Mouse (Mus musculus): ENCODE data around the gene Pum1. TPM values are rescaled to one million over a fixed set of nuclear protein-coding genes. Genes with fewer than 3 reads are reported as not detected.

Pum1 gene
- polyA plus RNA-seq, 1 experiment from 2014 or later = 91.6 TPM

DNA sequence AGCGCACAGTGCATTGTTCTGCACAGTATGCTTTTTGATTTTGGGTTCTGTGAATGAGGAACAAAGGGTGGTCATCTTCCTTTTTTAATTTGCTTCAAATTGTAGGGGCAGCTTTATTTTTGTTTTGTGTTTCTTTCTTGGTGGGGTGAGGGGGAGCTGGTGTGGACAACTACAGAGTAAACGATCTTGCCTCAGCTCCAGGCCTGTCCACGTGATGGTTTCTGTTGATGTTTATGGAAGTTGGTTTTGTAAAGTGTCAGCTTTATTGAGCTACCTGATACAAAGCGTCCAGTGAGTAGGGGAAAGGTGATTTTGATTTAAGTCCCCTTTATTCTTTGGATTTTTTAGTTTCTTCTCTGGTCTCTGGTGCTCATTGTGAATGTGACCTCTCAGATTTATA lies 72.8 kb downstream of the Pum1 start:
- no peak overlapping the region for H3K9ac ChIP-seq (ENCODE audit: low read length)
- no peaks in the 10 kb centered on the region for H3K27me3 ChIP-seq (replicated peaks; ENCODE audit: control insufficient read depth, insufficient read depth, low read length)
- DNase-seq (ENCODE audit: low spot score) (no peak), ATAC-seq (no peak)
- H3K4me2 ChIP-seq (ENCODE audit: low read length) = no peak overlapping the region
- peaks cover 18% of the 10 kb centered on the region for H3K36me3 ChIP-seq (ENCODE audit: control insufficient read depth, insufficient read depth, low read length)
- H3K27ac ChIP-seq (ENCODE audit: low read depth, low read length) = no peak overlapping the region
- WGBS = 77% methylated on average over 4 of the region's 4 CpGs
- 0 out of 2 replicates have a peak, but pooled peaks cover 3% of the 10 kb centered on the region for H3K4me1 ChIP-seq (ENCODE audit: control insufficient read depth, insufficient read depth, low read length)
- no peaks in the 10 kb centered on the region for H3K9me3 ChIP-seq (replicated peaks; ENCODE audit: control insufficient read depth, low read length)
- H3K4me3 ChIP-seq (ENCODE audit: low read depth, low read length) = no peak overlapping the region

DNA sequence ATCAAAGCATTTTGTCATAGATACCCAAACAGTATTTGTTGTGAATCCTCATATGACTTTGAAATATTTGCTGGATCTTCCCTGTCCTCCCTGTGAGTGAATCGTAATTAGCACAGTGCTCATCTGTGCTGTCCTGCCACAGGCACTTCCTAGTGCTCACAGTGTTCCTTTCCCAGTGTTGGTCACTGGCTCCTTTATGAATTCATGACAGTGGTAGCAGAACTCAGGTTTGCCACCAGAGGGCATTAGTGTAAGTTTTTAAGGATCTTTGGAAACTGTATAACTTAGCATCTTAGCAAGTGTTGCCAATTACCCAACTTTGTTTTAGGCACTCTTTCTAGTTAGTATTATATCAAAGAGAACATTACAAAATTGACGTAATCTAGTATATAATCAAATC lies 75.4 kb downstream of the Pum1 start:
- Histone ChIP-seq H3K36me3 (ENCODE audit: control insufficient read depth, insufficient read depth, low read length) (peaks cover 26% of the 10 kb centered on the region), H3K4me3 (ENCODE audit: low read depth, low read length) (no peak overlapping the region), H3K4me1 (ENCODE audit: control insufficient read depth, insufficient read depth, low read length) (0 out of 2 replicates have a peak, but pooled peaks cover 3% of the 10 kb centered on the region), H3K27ac (ENCODE audit: low read depth, low read length) (no peak overlapping the region), H3K4me2 (ENCODE audit: low read length) (no peak overlapping the region), H3K9ac (ENCODE audit: low read length) (no peak overlapping the region), H3K9me3 (replicated peaks; ENCODE audit: control insufficient read depth, low read length) (no peaks in the 10 kb centered on the region), H3K27me3 (replicated peaks; ENCODE audit: control insufficient read depth, insufficient read depth, low read length) (no peaks in the 10 kb centered on the region)
- whole genome bisulfite sequencing = 70% methylated on average over 2 of the region's 2 CpGs
- DNase-seq (ENCODE audit: low spot score) (peak; percentile 82), ATAC-seq (peak; percentile 55; the same call in 1 of the 2 replicates)

DNA sequence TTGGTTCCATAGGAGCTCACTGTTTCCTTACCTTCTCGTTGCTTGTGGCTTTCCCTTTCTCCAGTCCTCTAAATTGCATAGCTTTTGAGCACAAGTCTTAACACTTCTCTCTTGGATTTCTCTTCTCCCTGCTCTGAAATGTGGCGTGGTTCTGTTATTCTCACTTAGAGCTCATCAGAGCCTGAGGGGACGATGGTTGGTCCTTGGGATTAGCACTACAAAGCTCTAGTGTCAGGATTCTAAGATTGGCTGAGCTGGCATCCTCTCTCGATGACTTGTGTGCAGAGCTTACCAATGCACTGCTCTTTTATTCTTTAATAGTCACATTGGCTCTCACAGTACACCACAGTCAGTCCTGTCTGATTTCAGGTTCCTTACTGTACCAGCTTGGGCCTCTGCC lies 80.9 kb downstream of the Pum1 start:
- 87% methylated on average over 4 of the region's 4 CpGs for WGBS
- no peak for ATAC-seq
- H3K27ac ChIP-seq (ENCODE audit: low read depth, low read length) = no peak overlapping the region

DNA sequence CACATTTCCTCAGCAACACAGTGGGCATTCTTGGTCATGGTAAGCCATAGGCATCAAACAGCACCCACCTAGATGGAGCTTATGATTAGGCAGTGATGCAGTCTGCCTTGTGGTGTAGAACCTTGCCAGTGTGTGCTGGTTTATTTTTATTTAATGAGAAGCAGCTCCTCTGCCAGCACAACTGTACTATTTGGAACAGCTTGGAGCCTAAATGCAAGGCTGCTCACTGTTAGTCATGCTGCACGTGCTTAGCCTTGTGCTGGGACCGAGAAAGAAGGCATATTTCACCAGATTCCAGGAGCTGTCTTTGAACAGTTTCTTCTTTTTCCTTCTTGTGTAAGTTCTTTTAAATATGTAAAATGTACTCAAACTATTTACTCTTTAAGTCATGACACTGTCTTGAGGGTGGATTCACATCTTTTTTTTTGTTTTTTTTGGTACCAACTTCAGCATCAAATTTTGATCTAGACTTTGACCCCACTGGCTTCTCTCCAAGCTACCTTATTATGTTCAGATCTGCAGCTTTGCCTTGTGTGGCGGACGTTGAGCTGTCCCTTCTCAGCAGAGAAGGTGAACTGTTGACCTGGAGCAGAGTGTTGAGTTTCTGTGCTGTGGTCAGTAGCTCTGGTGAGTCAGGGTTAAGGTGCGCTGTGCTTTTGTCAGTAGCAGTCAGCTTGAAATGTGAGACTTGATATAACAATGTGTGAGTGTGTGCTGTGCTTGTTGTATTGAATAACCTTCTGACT lies 82.6 kb downstream of the Pum1 start:
- Histone ChIP-seq H3K4me2 (ENCODE audit: low read length) (no peak overlapping the region), H3K4me1 (ENCODE audit: control insufficient read depth, insufficient read depth, low read length) (no peaks in the 10 kb centered on the region), H3K36me3 (ENCODE audit: control insufficient read depth, insufficient read depth, low read length) (peaks cover 93% of the 10 kb centered on the region), H3K9ac (ENCODE audit: low read length) (no peak overlapping the region), H3K4me3 (ENCODE audit: low read depth, low read length) (no peak overlapping the region), H3K27ac (ENCODE audit: low read depth, low read length) (no peak overlapping the region), H3K27me3 (replicated peaks; ENCODE audit: control insufficient read depth, insufficient read depth, low read length) (no peaks in the 10 kb centered on the region), H3K9me3 (replicated peaks; ENCODE audit: control insufficient read depth, low read length) (no peaks in the 10 kb centered on the region)
- peak; percentile 46 for DNase-seq (ENCODE audit: low spot score)
- ATAC-seq = no peak
- WGBS = 85% methylated on average over 5 of the region's 5 CpGs

More for the DNA sequence above, 80.9 kb downstream of the Pum1 start:
- Histone ChIP-seq H3K4me1 (ENCODE audit: control insufficient read depth, insufficient read depth, low read length) (no peaks in the 10 kb centered on the region), H3K4me2 (ENCODE audit: low read length) (no peak overlapping the region), H3K27me3 (replicated peaks; ENCODE audit: control insufficient read depth, insufficient read depth, low read length) (no peaks in the 10 kb centered on the region), H3K4me3 (ENCODE audit: low read depth, low read length) (no peak overlapping the region), H3K9me3 (replicated peaks; ENCODE audit: control insufficient read depth, low read length) (no peaks in the 10 kb centered on the region), H3K36me3 (ENCODE audit: control insufficient read depth, insufficient read depth, low read length) (peaks cover 77% of the 10 kb centered on the region), H3K9ac (ENCODE audit: low read length) (no peak overlapping the region)
- no peak for DNase-seq (ENCODE audit: low spot score)

DNA sequence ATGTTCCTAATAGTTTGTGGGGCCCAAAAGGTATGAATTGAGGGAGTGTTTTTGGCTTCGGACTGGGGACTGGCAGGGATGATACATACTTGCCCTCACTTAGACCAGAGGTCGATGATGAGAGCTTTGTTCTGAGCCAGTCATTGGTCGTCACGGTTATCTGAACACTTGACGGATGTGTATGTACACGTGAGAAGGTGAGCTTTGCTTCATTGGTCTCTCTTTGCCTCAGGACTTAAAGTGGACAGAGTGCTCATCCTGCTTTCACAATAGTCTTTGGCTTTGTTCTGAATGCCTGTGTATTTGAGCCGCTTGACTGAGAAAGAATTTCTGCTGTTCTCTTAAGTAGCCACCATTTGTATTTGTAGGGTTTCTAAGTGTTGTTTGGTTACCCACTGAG lies 86.4 kb downstream of the Pum1 start:
- Histone ChIP-seq H3K27me3 (replicated peaks; ENCODE audit: control insufficient read depth, insufficient read depth, low read length) (no peaks in the 10 kb centered on the region), H3K27ac (ENCODE audit: low read depth, low read length) (no peak overlapping the region), H3K4me1 (ENCODE audit: control insufficient read depth, insufficient read depth, low read length) (no peaks in the 10 kb centered on the region), H3K36me3 (ENCODE audit: control insufficient read depth, insufficient read depth, low read length) (peaks cover 93% of the 10 kb centered on the region), H3K4me2 (ENCODE audit: low read length) (no peak overlapping the region), H3K9ac (ENCODE audit: low read length) (no peak overlapping the region), H3K9me3 (replicated peaks; ENCODE audit: control insufficient read depth, low read length) (no peaks in the 10 kb centered on the region), H3K4me3 (ENCODE audit: low read depth, low read length) (no peak overlapping the region)
- WGBS = 85% methylated on average over 7 of the region's 7 CpGs
- ATAC-seq = no peak
- no peak for DNase-seq (ENCODE audit: low spot score)

GRCm38 (mm10) chr4:130751966-130752365 lies 88.8 kb downstream of the Pum1 start:
- H3K27me3 ChIP-seq (replicated peaks; ENCODE audit: control insufficient read depth, insufficient read depth, low read length) = no peaks in the 10 kb centered on the region
- no peak overlapping the region for H3K9ac ChIP-seq (ENCODE audit: low read length)
- WGBS = 87% methylated on average over 2 of the region's 2 CpGs
- no peak overlapping the region for H3K4me3 ChIP-seq (ENCODE audit: low read depth, low read length)
- peaks cover 88% of the 10 kb centered on the region for H3K36me3 ChIP-seq (ENCODE audit: control insufficient read depth, insufficient read depth, low read length)
- H3K4me1 ChIP-seq (ENCODE audit: control insufficient read depth, insufficient read depth, low read length) = no peaks in the 10 kb centered on the region
- no peak for ATAC-seq
- no peaks in the 10 kb centered on the region for H3K9me3 ChIP-seq (replicated peaks; ENCODE audit: control insufficient read depth, low read length)
- no peak overlapping the region for H3K27ac ChIP-seq (ENCODE audit: low read depth, low read length)
- DNase-seq (ENCODE audit: low spot score) = no peak
- H3K4me2 ChIP-seq (ENCODE audit: low read length) = no peak overlapping the region

GRCm38 (mm10) chr4:130752591-130752990 lies 89.5 kb downstream of the Pum1 start:
- Histone ChIP-seq H3K4me3 (ENCODE audit: low read depth, low read length) (no peak overlapping the region), H3K4me2 (ENCODE audit: low read length) (no peak overlapping the region), H3K27me3 (replicated peaks; ENCODE audit: control insufficient read depth, insufficient read depth, low read length) (no peaks in the 10 kb centered on the region), H3K27ac (ENCODE audit: low read depth, low read length) (no peak overlapping the region), H3K4me1 (ENCODE audit: control insufficient read depth, insufficient read depth, low read length) (no peaks in the 10 kb centered on the region), H3K36me3 (ENCODE audit: control insufficient read depth, insufficient read depth, low read length) (peaks cover 88% of the 10 kb centered on the region), H3K9me3 (replicated peaks; ENCODE audit: control insufficient read depth, low read length) (no peaks in the 10 kb centered on the region), H3K9ac (ENCODE audit: low read length) (no peak overlapping the region)
- ATAC-seq (no peak), DNase-seq (ENCODE audit: low spot score) (no peak)
- WGBS = 84% methylated on average over 7 of the region's 7 CpGs

- Histone ChIP-seq H3K27me3 (replicated peaks; ENCODE audit: control insufficient read depth, insufficient read depth, low read length) (no peaks in the 10 kb centered on the region), H3K36me3 (ENCODE audit: control insufficient read depth, insufficient read depth, low read length) (peaks cover 86% of the 10 kb centered on the region), H3K9me3 (replicated peaks; ENCODE audit: control insufficient read depth, low read length) (no peaks in the 10 kb centered on the region), H3K27ac (ENCODE audit: low read depth, low read length) (no peak overlapping the region), H3K9ac (ENCODE audit: low read length) (no peak overlapping the region), H3K4me3 (ENCODE audit: low read depth, low read length) (no peak overlapping the region), H3K4me2 (ENCODE audit: low read length) (no peak overlapping the region), H3K4me1 (ENCODE audit: control insufficient read depth, insufficient read depth, low read length) (no peaks in the 10 kb centered on the region)
- DNase-seq (ENCODE audit: low spot score) (no peak), ATAC-seq (no peak)
- WGBS = 81% methylated on average over 5 of the region's 5 CpGs
Observed at GRCm38 (mm10) chr4:130753755-130754154, 90.6 kb downstream of the Pum1 start.

DNA sequence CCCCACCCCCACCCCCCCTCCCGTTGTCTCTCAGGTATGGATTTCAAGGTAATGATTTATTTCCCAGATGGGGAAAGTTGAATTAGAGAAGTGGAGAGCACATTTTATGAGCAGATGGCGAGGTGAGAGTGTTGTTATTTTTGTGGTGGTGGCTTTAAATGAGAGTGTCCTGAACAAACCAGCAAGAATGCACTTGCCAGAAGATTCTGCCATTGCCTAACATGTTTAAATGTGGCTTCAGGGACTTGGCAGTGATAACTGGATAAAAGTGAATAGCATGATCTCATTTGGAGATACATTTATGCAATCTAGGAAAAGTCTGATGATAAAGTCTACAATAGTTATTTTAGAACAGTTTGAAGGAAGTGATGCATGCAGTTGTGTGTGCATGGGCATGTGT lies 91.7 kb downstream of the Pum1 start:
- no peak overlapping the region for H3K27ac ChIP-seq (ENCODE audit: low read depth, low read length)
- H3K4me3 ChIP-seq (ENCODE audit: low read depth, low read length) = no peak overlapping the region
- H3K9me3 ChIP-seq (replicated peaks; ENCODE audit: control insufficient read depth, low read length) = no peaks in the 10 kb centered on the region
- DNase-seq (ENCODE audit: low spot score) (no peak), ATAC-seq (no peak)
- WGBS = 91% methylated on average over 2 of the region's 2 CpGs
- no peak overlapping the region for H3K4me2 ChIP-seq (ENCODE audit: low read length)
- H3K9ac ChIP-seq (ENCODE audit: low read length) = no peak overlapping the region
- no peaks in the 10 kb centered on the region for H3K4me1 ChIP-seq (ENCODE audit: control insufficient read depth, insufficient read depth, low read length)
- no peaks in the 10 kb centered on the region for H3K27me3 ChIP-seq (replicated peaks; ENCODE audit: control insufficient read depth, insufficient read depth, low read length)
- H3K36me3 ChIP-seq (ENCODE audit: control insufficient read depth, insufficient read depth, low read length) = peaks cover 87% of the 10 kb centered on the region
